Mouse (Mus musculus): ENCODE measurements around the gene Dmac1. TPM values are rescaled to one million over a fixed set of nuclear protein-coding genes. Genes with fewer than 3 reads are reported as not detected.

The Dmac1 gene
- polyA plus RNA-seq (2012; rRNA removed) = 65.1 and 67.3 TPM in 2 replicates

GRCm38 (mm10) chr4:75278197-75279175 is at the start of gene Dmac1:
TSS of gene Dmac1 (minus strand) at chr4:75278305.

Data from central nervous system, embryonic 18 days (tissue).